Mouse (Mus musculus) lung, postnatal 25 days (tissue): ENCODE measurements around the gene Kifc1.

ENCODE experiments used
- DNase-seq: peaks from one replicate; pipeline ENCODE4 v3.0.0; 2022; ENCODE audit warnings: low spot score

Gene Kifc1

DNA sequence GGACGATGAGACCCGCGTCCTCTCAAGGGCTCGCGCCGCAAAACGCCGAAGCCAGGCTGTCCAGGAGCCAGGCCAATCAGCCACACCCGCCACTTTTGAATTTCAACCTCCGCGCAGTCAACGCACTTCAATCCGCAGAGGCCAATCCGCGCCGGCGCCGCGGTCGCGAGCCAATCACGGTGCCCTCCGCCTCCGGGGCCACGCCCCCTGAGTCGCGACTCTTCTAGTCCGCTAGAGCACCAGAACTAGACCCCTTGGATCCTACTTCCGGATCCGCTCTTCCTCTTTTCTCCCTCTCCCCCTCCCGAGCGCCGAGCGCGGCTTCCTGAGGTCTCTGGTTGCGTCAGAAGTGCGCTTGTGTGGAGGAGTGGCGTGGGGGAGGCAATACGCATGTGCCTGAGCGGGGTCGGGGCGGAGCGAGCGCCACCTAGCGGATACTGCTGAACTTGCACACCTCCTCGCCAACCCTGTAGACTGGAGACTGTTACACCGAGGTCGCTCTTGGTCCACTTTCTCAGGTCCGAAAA lies at the start of gene Kifc1:
Gene Kifc1, minus strand, starts transcription at position 129 of the 527 bp plus-strand sequence.
- DNase-seq = peak; percentile 100

DNA sequence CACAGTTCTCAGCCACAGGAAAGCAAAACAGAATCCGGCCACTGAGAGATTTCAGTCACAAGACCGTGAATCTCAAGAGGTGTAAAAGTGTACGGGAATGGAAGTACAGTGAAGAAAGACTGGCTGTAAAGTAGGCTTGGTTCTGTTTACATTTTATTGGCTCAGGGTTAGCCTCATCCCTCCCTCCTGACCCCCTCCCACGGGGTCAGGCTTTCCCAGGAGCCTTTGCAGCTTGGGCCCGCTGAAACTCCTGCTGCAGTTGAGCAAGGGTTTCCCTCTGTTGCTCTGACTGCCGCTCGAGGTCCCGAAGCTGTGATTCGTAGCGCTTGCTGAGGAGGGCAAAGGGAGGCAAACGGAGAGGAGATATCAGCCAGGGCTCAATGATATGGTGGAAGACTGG lies 48.3 kb upstream of the Kifc1 start:
- DNase-seq = no peak

DNA sequence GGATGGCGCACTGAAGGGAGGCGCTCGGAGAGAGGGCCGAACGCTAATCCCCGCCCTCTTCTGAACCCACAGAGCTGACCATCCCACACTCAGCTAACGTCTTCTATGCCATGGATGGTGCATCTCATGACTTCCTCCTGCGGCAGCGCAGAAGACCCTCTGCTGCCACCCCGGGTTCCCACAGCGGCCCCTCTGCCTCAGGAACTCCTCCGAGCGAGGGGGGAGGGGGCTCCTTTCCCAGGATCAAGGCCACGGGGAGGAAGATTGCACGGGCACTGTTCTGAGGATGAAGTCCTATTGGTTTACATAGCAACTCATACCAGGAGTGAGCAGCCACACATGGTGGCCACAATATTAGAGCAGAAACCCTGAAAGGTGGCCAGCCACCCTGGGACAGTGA lies 46.5 kb upstream of the Kifc1 start:
- DNase-seq = no peak

DNA sequence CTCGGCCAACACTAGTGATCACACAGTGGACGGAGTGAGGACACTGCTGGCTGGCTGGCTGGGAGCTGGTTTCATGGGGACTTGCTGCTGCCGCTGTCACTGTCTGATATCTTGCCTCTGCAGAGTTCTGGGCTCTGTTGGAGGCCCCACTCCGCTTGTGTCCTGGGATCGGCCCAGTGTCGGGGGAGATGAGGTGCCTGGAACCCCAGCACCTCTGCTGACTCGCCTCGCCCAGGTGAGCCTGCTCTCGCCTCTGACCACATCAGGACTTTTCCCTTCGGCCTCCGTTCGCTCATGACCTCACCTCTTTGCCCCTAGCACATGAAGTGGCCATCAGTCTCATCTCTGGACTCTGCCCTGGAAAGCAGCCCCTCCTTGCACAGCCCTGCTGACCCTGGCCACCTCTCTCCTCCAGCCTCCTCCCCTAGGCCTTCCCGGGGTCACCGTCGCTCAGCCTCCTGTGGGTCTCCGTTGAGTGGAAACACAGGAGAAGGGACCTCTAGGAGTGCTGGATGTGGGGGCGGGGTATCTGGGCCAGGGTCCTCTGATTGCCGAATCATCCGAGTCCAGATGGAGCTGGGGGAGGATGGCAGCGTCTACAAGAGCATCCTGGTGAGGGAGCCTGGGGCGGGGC lies 45.1 kb upstream of the Kifc1 start:
- DNase-seq = no peak

DNA sequence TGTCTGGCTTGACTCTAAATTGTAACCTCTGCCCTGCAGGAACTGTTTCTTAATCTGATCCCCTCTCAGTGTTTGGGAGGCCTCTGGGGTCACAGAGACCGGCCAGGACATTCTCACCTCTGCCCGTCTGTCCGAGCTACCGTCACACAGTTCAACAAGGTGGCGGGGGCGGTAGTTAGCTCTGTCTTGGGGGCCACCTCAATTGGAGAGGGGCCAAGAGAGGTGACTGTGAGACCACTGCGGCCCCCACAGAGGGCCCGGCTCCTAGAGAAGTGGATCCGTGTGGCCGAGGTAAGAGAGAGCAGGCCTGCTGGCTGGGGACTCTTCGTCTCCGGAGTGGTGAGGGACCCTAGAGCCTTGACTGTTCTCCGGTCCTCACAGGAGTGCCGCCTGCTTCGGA lies 42.5 kb upstream of the Kifc1 start:
- no peak for DNase-seq

DNA sequence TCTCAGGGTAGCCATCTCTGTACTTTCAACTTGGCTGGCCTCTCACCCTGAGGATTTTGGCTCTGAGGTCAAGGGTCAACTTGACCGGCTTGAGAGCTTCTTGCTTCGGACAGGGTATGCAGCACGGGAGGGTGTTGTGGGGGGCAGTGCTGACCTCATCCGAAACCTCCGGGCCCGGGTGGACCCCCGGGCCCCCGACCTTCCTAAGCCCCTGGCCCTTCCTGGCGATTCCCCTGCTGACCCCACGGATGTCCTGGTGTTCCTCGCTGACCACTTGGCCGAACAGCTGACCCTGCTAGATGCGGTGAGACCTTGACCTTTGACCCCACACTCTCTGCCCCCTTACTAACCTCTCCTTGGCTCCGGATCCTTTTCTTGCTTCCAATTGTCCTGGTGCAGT lies 42.0 kb upstream of the Kifc1 start:
- no peak for DNase-seq

DNA sequence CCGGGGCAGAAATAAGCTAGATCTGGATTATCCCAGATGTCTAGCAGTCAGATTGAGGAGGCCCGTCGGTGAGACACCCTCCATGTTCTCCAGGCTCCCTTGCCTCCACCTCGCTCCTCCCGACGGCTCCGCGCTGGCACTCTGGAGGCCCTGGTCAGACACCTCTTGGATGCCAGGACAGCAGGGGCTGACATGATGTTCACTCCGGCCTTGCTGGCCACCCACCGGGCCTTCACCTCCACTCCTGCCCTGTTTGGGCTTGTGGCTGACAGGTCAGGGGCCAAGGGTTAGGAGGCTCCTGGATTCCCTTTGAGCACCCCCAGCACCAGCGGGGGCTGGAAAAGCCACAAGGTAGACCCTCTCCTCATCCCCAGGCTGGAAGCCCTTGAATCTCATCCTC lies 41.5 kb upstream of the Kifc1 start:
- DNase-seq = no peak

DNA sequence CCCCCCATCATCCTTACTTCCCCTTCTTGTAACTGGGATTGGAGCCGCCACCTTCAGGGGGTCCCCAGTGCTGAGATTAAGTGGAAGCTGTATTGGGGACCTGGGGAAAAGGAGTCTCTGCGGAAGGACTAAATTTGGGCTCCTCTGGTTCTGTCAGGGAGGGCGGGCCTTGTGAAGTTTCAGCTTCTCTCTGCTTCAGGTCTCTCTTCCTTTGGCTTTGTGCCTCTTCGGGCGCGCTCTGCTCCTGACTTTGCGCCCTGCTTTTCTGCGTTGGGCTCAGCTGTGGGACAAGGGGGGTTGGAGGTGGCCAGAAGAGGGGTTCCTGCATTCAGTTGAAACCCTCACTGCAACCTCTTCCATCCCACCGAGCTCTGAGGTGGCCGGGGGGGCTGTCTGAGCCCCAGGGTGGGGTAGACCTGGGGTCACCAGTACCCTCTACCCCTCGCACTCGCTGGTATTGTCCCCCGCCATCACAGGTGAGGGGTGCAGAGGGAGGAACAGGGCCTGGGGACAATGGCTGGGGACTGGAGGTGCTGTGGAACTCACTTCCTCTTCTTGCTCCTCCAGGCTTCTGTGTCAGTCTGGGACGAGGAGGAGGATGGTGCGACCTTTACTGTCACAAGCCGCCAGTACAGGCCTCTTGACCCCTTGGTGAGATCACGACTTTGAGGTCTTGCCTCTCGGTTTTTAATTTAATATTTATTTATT lies 40.9 kb upstream of the Kifc1 start:
- DNase-seq = no peak

DNA sequence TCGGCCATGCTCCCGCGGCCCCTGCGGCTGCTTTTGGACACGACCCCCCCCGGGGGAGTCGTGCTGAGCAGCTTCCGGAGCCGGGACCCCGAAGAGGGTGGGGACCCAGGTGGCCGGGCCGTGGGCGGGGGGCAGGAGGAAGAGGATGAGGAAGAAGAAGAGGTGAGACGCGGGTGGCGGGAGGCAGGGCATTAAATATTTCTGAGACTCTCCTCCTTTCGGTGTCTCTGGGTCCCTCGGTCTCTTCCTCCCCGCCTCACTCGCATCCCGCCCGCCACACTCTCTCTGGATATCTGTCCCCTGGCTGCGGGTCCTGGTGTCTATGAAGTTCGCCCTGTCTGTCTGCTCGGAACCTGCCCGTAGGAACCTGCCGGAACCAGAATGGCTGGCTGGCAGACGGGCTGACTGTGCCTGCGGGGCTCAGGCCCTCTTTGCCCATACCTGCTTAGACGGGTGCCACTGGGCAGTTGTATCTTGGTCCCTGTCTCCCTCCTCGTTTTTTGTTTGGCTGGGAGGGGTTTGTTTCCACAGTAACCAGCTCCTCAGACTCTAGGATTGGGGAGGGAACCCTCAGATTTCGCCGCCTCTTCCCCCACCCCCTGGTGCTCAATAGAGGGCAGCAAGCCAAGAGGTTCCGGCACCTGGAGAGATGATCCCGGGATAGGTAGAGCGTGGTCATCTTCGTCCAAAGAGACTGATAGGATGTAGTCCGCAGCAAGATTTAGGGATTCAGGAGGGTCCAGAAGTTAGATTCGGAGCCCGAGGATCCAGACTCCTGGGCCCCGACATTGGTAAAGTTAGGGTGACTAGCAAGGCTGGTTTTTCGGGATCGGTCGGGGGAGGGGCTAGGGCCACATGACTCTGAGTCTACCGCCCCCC lies 40.1 kb upstream of the Kifc1 start:
- DNase-seq = peak; percentile 76

DNA sequence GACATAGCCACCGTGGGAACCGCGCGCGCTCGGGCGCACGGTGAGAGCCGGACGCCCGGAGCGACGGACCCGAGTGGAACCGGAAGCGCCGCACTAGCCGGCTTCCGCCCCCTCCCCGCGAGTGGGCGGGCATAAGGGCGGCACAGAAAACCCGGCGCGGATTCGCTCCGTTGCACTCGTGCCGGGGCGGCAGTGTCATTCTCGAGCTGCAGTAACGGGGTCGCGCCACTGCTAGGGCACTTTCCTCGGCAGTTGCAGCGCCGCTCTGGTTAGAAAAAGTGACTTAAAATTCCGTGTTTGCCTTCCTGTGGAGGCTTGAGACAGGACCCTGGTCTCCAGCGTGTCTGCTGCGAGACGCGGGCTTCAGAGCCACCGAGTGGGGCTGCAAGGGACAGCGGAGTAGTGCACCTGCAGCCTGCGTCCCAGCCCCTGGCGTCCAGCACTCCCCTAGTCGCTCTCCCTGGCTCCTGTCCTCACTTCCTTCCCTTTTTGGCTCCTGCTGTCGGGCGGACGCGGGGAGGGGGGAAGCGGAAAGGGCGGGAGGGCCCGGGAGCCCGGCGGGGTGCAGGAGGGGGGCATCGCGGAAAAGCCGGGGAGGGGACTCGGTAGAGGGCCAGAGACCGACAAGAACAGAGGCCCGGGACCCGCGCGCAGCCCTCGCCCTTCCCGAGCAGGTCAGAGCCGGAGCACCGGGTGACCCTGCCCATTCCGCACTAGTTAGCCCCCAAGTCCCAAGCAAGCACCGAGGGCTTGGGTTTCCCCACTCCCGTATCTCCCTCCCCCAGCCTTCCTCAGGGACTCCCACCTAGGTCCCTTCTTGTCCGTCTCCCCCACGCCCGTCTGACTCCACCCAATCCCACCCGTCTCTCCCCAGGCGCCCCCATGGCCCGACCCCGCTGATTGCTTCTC lies 39.2 kb upstream of the Kifc1 start, which contains the start of gene Rgl2:
Gene Rgl2, plus strand, starts transcription at position 173 of the 909 bp plus-strand sequence.
- peak; percentile 89 for DNase-seq

DNA sequence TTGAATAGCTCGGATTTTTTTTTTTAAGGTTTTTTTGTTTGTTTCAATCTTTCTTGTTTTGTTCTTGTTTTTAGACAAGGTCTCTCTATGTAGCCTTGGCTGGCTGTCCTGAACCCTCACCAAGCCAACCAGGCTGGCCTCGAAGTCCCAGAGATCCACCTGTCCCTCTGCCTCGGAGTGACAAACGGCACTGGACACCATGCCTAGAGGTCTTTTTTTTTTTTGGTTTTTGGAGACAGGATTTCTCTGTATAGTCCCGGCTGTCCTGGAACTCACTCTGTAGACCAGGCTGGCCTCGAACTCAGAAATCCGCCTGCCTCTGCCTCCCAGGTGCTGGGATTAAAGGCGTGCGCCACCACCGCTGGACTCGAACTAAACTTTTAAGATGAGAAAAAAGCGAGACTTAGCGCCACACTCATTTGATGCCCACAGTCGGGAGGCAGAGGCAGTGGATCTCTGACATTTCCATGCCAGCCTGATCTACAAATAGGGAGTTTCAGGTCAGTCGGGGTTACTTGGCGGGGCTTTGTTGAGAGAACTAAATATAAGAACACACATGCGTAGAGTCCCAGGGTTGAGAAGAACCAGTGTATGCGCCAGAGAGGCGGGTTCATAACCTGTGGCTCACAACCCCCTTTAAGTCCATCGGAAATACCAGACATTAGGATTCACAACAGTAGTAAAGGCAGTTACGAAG lies 37.9 kb upstream of the Kifc1 start:
- DNase-seq = no peak

DNA sequence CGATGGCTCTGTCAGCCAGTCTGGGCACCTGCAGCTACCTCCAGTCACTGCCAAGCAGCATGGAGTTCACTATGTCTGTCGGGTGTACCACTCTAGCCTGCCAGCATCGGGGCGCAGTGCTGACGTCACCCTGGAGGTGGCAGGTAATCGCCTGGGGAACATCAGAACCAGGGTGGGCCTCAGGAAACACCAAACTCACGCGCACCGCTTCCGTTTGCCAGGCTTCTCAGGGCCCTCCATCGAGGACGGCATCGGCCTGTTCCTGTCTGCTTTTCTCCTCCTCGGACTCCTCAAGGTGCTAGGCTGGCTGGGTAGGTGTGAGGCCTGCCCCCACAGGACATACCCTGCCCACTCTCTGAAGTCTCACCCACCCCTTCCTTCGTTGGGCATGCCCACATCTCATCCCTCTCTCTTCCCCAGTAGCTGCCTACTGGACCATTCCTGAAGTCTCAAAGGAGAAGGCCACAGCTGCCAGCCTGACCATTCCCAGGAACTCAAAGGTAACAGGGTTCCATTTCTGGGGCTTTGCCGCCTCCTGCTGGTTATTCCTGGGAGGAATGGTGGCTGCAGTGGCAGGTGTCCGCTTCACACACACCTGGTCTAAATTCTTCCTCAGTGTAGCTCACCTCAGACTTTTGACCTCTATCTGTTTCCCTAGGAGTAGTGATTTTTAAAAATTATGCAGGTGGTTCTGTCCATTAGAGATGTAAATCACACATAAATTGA lies 35.9 kb upstream of the Kifc1 start:
- DNase-seq = no peak

DNA sequence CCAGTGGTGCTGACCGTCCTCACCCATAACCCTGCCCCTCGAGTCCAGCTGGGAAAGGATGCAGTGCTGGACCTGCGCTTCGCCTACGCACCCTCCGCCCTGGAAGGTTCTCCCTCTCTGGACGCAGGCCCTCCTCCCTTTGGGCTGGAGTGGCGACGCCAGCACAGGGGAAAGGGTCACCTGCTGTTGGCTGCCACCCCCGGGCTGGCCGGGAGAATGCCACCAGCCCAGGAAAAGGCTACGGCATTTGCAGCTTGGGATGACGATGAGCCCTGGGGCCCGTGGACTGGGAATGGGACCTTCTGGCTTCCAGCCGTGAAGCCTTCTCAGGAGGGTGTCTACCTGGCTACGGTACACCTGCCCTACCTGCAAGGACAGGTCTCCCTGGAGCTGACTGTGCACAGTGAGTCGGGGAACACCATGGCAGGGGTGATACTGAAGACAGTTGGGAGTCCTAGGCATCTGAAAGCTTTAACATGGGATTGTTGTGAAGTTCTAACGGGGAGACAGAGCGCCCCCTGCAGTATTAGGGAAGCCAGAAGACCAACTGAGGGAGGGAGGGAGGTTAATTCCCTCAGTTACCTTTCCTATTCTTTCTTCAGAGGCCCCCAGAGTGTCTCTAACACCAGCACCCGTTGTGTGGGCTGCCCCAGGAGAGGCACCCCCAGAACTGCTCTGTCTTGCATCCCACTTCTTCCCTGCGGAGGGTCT lies 35.1 kb upstream of the Kifc1 start:
- DNase-seq = no peak

DNA sequence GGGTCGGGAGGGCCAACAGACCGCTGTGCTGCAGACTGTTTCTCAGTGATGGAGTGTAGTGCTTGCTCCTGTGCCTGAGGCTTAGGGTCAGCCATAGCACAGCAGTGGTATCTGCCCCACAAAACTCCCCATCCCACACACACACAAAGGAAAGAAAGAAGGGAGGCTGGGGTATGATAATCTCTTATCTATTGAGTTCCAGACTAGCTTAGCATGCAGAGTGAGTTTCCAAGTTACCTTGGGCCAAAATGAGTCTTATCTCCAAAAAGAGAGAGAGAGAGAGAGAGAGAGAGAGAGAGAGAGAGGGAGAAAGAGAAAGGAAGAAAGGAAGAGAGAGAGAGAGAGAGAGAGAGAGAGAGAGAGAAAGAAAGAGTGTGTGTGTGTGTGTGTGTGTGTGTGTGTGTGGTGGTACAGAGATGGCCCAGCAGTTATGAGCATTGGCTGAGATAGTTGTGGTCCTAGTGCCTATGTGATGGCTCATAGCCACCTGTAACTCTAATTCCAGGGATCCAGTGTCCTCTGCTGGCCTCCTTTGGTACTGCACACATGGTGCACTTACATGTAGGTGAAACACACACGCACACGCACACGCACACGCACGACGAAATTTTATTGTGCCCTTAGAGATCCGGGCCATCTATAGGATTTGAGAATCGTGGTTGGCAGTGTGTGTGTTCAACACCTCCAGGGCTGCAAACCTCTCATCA lies 34.3 kb upstream of the Kifc1 start:
- DNase-seq = no peak

DNA sequence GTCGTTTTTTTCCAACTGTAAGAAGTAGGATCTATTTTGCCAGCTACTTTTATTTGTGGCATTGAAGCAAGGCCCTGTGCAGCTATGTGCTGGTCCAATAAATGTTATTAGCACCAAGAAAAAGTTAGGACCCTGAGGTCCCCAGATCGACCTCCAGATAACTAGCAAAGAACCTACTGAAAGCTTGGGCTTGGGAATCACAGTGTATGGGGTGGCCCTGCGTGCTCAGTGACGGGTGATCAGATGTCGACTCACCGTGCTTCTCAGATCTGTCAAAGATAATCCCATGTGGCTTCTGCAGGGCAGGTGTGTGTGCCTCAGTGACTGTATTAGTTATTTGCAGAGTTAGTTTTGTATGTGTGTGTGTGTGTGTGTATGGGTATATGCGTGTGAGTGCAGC lies 30.9 kb upstream of the Kifc1 start:
- DNase-seq = no peak

DNA sequence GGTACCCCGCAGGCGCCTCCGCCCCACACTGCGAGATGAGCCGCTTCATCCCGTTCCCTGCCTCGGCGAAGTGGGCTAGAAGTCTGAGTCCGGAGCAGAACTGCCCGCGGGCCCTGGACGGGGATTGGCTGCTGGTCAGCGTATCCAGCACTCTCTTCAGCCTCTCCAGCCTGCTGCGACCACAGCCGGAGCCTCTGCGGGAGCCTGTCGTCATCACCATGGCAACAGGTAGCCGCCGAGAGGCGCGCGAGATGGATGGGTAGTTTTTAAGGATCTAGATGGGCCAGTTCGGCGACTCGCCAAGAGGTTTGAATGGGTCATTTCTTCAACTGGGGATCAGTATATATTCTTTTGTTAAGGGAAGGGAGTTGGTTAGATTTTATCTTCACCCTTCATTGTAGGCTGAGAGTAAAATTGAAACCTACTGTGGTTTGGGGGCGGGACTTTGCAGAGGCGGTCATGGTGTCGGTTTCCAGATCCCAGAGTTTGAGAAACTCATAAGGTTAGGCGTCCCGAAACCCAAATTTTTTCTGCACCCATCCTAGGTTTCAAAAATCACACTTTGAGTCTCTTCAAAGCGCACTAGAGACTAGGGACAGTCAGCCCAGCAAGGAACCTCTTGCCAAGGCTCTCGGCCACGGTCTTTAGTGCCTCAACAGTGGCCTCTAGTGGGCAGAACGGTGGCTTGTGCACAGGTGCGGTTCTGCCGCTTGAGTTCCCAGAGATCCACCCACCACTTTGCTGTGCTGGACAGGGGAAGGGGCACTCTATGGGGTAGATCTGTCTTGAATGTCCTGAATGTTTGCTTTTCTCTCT lies 30.0 kb upstream of the Kifc1 start:
- DNase-seq = peak; percentile 89

DNA sequence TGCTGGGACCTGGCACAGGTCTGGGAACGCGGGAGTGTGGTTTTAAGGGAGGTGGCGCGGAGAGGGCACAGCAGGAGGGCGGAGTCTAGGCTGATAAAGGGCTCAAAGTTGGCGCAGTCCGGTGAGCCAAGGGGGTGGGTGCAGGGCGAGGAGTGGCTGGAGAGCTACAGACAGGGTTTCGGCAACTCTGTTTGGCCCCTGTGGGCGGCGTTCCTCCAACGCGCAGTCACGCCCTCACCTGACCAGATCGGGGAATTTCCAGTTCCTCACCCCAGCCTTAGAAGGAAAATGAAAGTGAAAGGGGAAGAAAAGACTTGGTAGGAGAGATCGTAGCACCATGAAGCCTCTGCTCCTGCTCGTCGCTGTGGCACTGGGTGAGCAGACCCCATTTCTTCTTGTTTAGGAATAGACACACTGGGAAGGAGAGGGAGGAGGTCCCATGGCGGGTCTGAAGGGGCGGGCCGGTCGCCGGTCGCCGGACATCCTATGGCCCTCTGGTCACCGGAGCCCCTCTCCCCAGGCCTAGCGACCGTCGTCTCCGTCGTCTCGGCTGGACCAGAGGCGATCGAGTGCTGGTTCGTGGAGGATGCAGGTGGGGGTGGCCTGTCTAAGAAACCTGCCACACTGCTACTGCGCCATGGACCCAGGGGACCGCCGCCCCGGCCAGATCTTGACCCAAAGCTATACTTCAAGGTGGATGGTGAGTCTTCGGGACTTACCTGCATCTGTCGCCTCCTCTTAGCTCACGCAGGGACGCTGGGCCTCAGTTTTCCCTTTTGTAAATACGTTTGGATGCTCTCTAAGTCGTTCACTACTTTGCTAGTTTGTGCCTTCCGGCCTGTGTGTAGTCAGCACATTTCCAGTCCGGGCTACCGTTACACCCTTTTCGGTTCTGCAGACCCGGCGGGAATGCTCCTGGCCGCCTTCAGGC lies 29.2 kb upstream of the Kifc1 start:
- DNase-seq = peak; percentile 96
